Mouse (Mus musculus) lung, postnatal 0 days (tissue): ENCODE measurements around the gene Pax6.

Source experiments
- CTCF ChIP-seq: IDR thresholded peaks from 2 replicates; pipeline ENCODE4 v1.5.1; 2016; ENCODE audit warnings: antibody characterized with exemption, mild to moderate bottlenecking
- EP300 ChIP-seq: IDR thresholded peaks from 2 replicates; pipeline ENCODE4 v1.6.1; 2016; ENCODE audit warnings: antibody characterized with exemption, mild to moderate bottlenecking, control low read depth

DNA sequence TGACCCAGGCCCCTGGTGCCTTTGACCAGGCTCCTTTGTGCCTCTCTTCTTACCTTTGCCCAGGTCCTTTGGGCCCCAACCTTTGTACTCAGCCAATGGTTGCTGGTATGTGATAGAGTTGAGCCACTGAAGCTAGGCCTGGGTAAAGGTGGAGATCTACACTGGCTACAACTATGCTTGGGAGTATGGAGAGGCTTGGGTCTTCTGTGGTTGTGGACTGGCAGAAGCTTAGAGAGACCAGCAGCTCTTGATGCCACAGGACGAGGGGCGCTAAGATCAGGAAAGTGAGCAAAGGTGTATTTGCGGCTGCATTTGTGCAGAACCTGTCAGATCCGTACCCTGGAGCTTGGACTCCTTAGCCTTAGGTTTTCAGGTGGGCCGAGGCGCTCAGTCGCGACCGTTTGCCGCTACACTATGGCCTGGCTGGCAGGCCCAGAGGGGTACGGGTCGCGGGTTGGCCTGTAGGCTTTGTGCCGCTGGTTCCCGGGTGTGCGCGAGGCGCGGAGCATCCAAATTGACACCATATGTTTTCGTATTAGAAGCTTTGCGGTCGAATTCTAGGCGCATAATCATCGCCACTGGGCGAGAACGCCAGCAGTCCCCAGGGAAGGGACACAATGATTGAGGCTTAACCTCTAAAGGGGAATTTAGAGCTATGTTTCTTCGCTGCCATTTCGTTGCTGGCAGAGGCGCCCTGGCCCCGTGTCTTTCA is 12.5 kb downstream of the Pax6 start:
- no peak for TF ChIP-seq CTCF
- no peak for TF ChIP-seq EP300
